Mouse (Mus musculus): ENCODE measurements around the gene Ltbr.
A peak's percentile ranks its signal among the peaks of the same experiment; 100 is the strongest.
"Not testable (repeated sequence)": the region's sequence is repeated elsewhere in the genome, so short reads cannot be mapped to it uniquely, and the experiment has no call there.

Gene Ltbr

DNA sequence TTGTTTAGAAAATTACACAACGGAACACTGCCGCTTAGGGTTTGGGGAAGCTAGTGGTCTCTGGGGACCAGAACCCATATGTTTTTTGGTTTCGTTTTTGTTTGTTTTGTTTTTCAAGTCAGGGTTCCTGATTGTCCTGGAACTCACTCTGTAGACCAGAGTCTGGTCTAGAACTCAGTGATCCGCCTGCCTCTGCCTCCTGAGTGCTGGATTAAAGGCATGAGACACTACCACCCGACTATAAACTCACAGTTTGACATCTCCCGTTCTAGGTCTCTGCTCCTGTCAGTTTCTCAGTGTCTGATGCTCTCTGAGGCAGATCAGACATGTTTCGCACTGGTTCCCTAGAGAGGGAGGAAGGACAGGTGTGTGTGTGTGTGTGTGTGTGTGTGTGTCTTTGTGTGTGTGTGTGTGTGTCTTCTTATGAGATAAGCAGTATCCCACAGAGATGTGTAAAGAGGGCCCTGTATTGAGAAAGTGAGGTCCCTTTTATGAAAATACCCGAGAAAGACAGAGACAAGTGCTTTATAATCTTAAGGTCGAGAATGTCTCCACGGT lies 41.4 kb downstream of the Ltbr start:
- no peak for DNase-seq (ENCODE audit: low spot score in 2 of 2)

DNA sequence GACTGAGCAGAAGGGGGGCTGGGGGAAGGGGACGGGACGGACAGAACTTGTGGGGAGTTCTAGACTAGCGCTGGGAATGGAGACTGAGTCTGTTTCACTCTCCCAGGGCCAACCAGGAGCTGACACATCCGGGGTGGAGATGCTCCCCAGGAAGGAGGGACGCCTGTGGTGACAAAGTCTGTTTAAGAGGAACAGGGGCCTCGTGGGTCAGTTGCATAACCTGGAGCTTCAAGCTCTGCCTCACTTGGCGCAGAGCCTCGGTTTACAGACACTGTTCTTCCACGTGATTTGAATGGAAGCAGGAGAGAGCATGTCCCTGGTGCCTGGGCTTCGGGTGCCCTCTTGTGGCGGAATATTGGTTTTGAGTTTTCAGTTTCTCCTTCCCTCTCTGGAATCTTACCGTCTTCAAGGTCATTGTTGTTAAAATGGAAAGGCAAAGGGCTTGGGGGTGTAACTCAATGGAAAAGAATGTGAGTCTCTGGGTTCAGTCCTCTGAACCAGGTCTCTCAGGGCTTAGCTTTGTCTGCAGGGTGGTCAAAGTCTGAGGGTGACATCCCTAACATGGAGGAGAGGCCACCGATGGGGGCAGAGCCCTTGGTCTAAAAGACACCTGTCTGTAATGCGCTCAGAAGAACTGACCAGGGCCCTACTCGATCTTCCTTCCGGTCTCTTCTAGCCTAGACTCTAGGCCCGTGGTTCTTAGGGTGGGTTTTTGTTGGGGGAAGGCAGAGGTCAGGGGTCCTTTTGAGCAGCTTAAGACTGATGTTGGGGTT lies 42.0 kb downstream of the Ltbr start:
- peak; percentile 95 to 96 for DNase-seq (ENCODE audit: low spot score in 2 of 2)

DNA sequence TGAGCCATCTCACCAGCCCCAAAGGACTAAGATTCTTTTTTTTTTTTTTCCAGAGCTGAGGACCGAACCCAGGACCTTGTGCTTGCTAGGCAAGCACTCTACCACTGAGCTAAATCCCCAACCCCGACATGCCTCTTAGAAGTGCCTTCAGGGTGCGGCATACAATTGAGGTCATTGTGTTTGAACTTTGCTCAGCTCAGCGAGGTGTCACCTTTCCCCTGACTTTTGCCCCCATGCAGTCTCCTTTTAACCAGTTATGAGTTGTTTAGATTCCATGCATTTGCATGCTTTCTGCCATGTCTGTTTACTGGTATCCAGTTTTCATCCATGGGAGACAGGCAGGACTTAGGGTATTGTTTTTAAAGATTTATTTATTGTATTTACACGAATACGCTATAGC lies 44.9 kb downstream of the Ltbr start:
- no peak for DNase-seq (ENCODE audit: low spot score in 2 of 2)

DNA sequence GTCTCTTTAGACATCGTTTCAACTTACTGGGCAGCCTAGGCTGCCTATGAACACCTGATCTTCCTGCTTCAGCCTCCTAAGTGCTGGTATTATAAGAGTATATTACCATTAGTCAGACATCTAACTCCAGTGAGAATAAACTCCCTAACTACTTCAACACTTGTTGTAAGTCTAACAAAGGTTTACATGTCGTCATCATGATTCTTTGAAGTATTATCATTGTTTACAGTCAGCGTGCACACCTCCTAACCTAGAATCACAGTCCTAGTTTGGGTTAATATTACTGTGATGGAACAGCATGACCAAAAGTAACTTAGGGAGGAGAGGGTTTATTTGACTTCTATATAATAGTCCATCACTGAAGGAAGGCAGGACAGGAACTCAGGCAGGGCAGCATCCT lies 46.2 kb downstream of the Ltbr start:
- no peak for DNase-seq (ENCODE audit: low spot score in 2 of 2)

DNA sequence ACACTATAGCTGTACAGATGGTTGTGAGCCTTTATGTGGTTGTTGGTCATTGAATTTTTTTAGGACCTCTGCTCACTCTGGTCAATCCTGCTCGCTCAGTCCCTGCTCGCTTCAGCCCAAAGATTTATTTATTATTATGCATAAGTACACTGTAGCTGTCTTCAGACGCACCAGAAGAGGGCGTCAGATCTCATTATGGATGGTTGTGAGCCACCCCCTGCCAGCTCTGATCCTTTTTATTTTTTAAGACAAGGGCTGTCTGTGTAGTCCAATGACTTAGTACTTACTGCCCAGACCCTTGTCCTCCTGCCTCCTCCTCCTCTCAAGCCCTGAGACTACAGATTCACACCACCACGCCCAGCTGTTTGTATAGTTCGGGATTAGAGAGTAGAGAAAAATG lies 47.1 kb downstream of the Ltbr start:
- not testable (repeated sequence) for DNase-seq (ENCODE audit: low spot score in 2 of 2)

DNA sequence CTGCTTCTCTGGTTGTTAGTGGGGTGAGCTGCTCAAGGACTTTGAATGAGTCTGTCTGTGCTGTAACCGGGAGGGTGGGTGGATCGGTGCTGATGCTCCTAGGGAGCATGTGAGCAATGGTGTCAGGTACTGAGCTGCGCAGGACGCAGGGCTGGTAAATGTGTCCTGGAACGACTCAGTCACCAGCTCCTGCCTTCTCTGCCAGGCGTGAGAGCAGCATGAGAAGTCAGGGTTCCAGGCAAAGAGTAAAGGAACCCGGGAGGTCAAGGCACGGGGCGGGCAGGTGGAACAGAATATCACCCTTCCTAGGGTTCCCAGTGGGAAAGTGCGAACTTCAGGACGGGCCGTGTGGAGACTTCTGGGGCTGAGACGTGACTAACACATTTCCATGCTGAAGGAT lies 47.6 kb downstream of the Ltbr start:
- no peak for DNase-seq (ENCODE audit: low spot score in 2 of 2)

DNA sequence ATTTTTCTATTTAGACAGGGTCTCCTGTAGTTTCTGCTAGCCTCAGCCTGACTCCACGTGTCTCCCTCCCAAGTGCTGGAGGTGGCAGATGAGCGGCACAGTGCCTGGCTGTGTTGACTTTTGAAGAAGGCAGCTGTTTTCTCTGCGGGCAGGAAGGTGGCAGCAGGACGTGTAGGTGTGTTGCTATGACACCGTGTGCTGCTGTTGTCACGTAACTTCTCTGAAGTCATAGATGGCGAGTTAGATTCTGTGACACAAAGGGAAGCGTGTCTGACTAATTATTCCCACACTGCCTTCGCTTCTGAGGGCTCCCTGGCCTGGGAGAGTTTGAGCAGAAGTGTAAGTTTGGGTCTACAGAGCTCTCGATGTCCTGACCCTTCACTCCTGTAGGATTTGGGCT lies 48.4 kb downstream of the Ltbr start:
- no peak for DNase-seq (ENCODE audit: low spot score in 2 of 2)

DNA sequence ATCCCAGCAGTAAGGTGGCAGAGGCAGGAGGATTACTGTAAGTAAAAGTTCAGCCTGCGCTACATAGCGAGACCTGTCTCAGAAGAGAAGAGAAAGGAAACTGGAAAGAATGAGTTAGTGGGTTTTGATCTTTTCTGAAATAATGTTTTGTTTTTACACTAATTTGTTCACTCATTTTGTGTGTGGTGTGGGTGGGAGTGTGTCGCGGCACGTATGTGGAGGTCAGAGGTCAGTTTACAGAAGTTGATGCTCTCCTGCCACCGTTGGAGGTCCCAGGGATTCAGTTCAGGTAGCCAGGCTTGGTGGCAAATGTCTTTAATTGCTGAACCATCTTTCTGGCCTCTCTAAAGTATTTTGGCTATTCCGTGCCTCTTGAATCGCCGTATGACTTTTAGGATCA lies 49.5 kb downstream of the Ltbr start:
- DNase-seq (ENCODE audit: low spot score in 2 of 2) = no peak

DNA sequence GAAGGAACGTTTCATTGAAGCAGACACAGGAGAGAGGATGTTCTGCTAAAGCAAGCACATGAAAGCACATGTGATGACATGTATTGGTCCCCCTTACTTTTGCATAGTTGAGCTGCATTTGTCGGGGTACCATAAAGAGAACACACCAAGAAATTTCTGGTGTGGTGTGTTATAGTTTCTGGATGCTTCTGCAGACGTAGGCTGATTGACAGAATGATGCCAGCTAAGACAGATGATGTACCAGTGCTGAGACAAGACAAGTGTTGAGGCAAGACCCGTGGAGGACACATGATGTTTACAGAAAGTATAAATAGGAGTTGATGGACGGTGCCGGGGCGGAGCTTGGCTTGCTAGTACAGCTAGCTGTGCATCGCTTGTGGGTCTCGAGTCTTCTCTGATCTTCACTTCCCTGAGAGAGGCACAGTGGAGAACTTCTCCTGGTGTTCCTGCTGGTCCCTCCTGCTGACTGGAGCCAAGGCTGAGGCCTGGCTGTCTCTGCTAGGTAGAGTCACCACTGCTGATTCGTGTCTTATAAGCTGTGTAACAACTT lies 53.6 kb downstream of the Ltbr start:
- no peak for DNase-seq (ENCODE audit: low spot score in 2 of 2)

All from heart, adult 9 months (tissue).